Mouse (Mus musculus) heart, adult 2 months (tissue): Measurements from ENCODE around the gene Gnb4.

Experiments used
- CTCF ChIP-seq: fragments of 200-600 bp; IDR thresholded peaks from 2 replicates; pipeline ENCODE4 v1.8.1; 2022; ENCODE audit warnings: antibody characterized with exemption, mild to moderate bottlenecking, moderate library complexity
- POLR2A ChIP-seq: fragments of 200-500 bp; IDR thresholded peaks from 2 replicates; pipeline ENCODE4 v1.6.1; 2011; ENCODE audit warnings: mild to moderate bottlenecking, low read depth, low read length, control low read depth; ENCODE audit not compliant: insufficient read depth

DNA sequence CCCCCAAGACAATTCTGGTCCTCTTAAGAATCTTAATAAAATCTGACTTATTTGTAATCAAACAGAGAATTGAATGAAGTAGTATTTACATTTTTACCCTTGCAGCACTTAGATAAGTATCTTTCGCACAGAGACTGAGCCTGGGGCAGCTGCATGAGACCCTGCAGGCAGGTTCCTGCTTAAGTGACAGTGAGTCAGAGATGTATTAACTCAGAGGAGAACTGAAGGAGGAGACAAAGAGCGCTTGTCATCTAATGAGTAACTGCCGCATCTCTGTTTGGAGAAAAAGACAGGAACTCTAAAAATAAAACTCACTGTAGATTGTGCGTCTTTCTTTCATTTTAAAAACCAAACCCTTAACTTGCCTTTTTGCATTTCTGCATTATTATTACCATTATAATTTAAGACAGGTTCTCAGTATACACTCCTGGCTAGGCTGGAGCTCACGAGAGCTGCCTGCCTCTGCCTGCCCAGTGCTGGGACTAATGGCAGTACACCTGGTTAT lies 16.4 kb upstream of the Gnb4 start:
- TF ChIP-seq CTCF (no peak), POLR2A (no peak)
